Mouse (Mus musculus): ENCODE measurements at regions not wholly inside any gene's neighbourhood (a gene's known extent, or its start where the extent isn't known, plus 50 kb on each side); places are given as distances from the start of the nearest gene placed in this dataset.

- Histone ChIP-seq H3K4me1 (ENCODE audit: control insufficient read depth, insufficient read depth, low read length) (no peaks in the 10 kb centered on the region), H3K4me3 (replicated peaks; ENCODE audit: extremely low read depth, low read depth, low read length) (no peak overlapping the region)
- WGBS, result 71% methylated on average over 5 of the region's 5 CpGs
- DNase-seq, result no peak
- TF ChIP-seq POLR2A (IDR thresholded peaks at IDR 0.05; ENCODE audit: borderline replicate concordance, extremely low read depth, low read depth, low read length) (no peak), CTCF (IDR thresholded peaks at IDR 0.05; ENCODE audit: insufficient read depth, low read length) (no peak)
Observed at GRCm38 (mm10) chr15:6998576-6999070, 91.8 kb upstream of the Lifr start.

- Histone ChIP-seq H3K4me1 (ENCODE audit: control insufficient read depth, insufficient read depth, low read length) (no peaks in the 10 kb centered on the region), H3K4me3 (replicated peaks; ENCODE audit: extremely low read depth, low read depth, low read length) (no peak overlapping the region)
- no peak for DNase-seq
- 85% methylated on average over 3 of the region's 3 CpGs for WGBS
- TF ChIP-seq POLR2A (IDR thresholded peaks at IDR 0.05; ENCODE audit: borderline replicate concordance, extremely low read depth, low read depth, low read length) (no peak), CTCF (IDR thresholded peaks at IDR 0.05; ENCODE audit: insufficient read depth, low read length) (no peak)
Observed at GRCm38 (mm10) chr15:6999667-7000066, 90.7 kb upstream of the Lifr start.

- Histone ChIP-seq H3K4me3 (replicated peaks; ENCODE audit: extremely low read depth, low read depth, low read length) (no peak overlapping the region), H3K4me1 (ENCODE audit: control insufficient read depth, insufficient read depth, low read length) (no peaks in the 10 kb centered on the region)
- no peak for DNase-seq
- no peak for TF ChIP-seq CTCF (IDR thresholded peaks at IDR 0.05; ENCODE audit: insufficient read depth, low read length)
- TF ChIP-seq POLR2A (IDR thresholded peaks at IDR 0.05; ENCODE audit: borderline replicate concordance, extremely low read depth, low read depth, low read length), result no peak
- WGBS, result 53% methylated on average over 5 of the region's 5 CpGs
Observed at GRCm38 (mm10) chr15:7002226-7002625, 88.2 kb upstream of the Lifr start.

- H3K4me1 ChIP-seq (ENCODE audit: control insufficient read depth, insufficient read depth, low read length), result no peaks in the 10 kb centered on the region
- DNase-seq, result no peak
Observed at GRCm38 (mm10) chr15:7003311-7003710, 87.1 kb upstream of the Lifr start.

GRCm38 (mm10) chr15:7005142-7005541 is 85.3 kb upstream of the Lifr start:
- H3K4me1 ChIP-seq (ENCODE audit: control insufficient read depth, insufficient read depth, low read length), result no peaks in the 10 kb centered on the region
- WGBS, result 92% methylated on average over 1 of the region's 1 CpGs
- no peak overlapping the region for H3K4me3 ChIP-seq (replicated peaks; ENCODE audit: extremely low read depth, low read depth, low read length)
- TF ChIP-seq CTCF (IDR thresholded peaks at IDR 0.05; ENCODE audit: insufficient read depth, low read length) (no peak), POLR2A (IDR thresholded peaks at IDR 0.05; ENCODE audit: borderline replicate concordance, extremely low read depth, low read depth, low read length) (no peak)
- no peak for DNase-seq

More at GRCm38 (mm10) chr15:7003311-7003710, 87.1 kb upstream of the Lifr start:
- TF ChIP-seq CTCF (IDR thresholded peaks at IDR 0.05; ENCODE audit: insufficient read depth, low read length) (no peak), POLR2A (IDR thresholded peaks at IDR 0.05; ENCODE audit: borderline replicate concordance, extremely low read depth, low read depth, low read length) (no peak)
- H3K4me3 ChIP-seq (replicated peaks; ENCODE audit: extremely low read depth, low read depth, low read length), result no peak overlapping the region
- 41% methylated on average over 2 of the region's 2 CpGs for WGBS

- DNase-seq, result no peak
- Histone ChIP-seq H3K4me3 (replicated peaks; ENCODE audit: extremely low read depth, low read depth, low read length) (no peak overlapping the region), H3K4me1 (ENCODE audit: control insufficient read depth, insufficient read depth, low read length) (peaks cover 2% of the 10 kb centered on the region; the same call in 1 of the 2 replicates)
- no peak for TF ChIP-seq POLR2A (IDR thresholded peaks at IDR 0.05; ENCODE audit: borderline replicate concordance, extremely low read depth, low read depth, low read length)
- TF ChIP-seq CTCF (IDR thresholded peaks at IDR 0.05; ENCODE audit: insufficient read depth, low read length), result no peak
- 71% methylated on average over 2 of the region's 2 CpGs for WGBS
Observed at GRCm38 (mm10) chr15:7006271-7006670, 84.1 kb upstream of the Lifr start.

GRCm38 (mm10) chr15:7008725-7009380 is 81.6 kb upstream of the Lifr start:
- Histone ChIP-seq H3K4me3 (replicated peaks; ENCODE audit: extremely low read depth, low read depth, low read length) (no peak overlapping the region), H3K4me1 (ENCODE audit: control insufficient read depth, insufficient read depth, low read length) (peaks cover 4% of the 10 kb centered on the region; the same call in 1 of the 2 replicates)
- TF ChIP-seq CTCF (IDR thresholded peaks at IDR 0.05; ENCODE audit: insufficient read depth, low read length) (no peak), POLR2A (IDR thresholded peaks at IDR 0.05; ENCODE audit: borderline replicate concordance, extremely low read depth, low read depth, low read length) (no peak)
- DNase-seq, result no peak
- 68% methylated on average over 7 of the region's 7 CpGs for WGBS

GRCm38 (mm10) chr15:7010966-7011695 is 79.3 kb upstream of the Lifr start:
- Histone ChIP-seq H3K4me3 (replicated peaks; ENCODE audit: extremely low read depth, low read depth, low read length) (no peak overlapping the region), H3K4me1 (ENCODE audit: control insufficient read depth, insufficient read depth, low read length) (peaks cover 4% of the 10 kb centered on the region; the same call in 1 of the 2 replicates)
- DNase-seq, result no peak
- no peak for TF ChIP-seq POLR2A (IDR thresholded peaks at IDR 0.05; ENCODE audit: borderline replicate concordance, extremely low read depth, low read depth, low read length)
- WGBS, result 56% methylated on average over 4 of the region's 4 CpGs

GRCm38 (mm10) chr15:7011696-7012070 is 78.7 kb upstream of the Lifr start:
- no peak for TF ChIP-seq CTCF (IDR thresholded peaks at IDR 0.05; ENCODE audit: insufficient read depth, low read length)
- TF ChIP-seq POLR2A (IDR thresholded peaks at IDR 0.05; ENCODE audit: borderline replicate concordance, extremely low read depth, low read depth, low read length), result no peak
- H3K4me3 ChIP-seq (replicated peaks; ENCODE audit: extremely low read depth, low read depth, low read length), result no peak overlapping the region
- WGBS, result 57% methylated on average over 2 of the region's 2 CpGs
- DNase-seq, result no peak
- peaks cover 4% of the 10 kb centered on the region; the same call in 1 of the 2 replicates for H3K4me1 ChIP-seq (ENCODE audit: control insufficient read depth, insufficient read depth, low read length)

- no peak overlapping the region for H3K4me3 ChIP-seq (replicated peaks; ENCODE audit: extremely low read depth, low read depth, low read length)
- no peak for TF ChIP-seq CTCF (IDR thresholded peaks at IDR 0.05; ENCODE audit: insufficient read depth, low read length)
- TF ChIP-seq POLR2A (IDR thresholded peaks at IDR 0.05; ENCODE audit: borderline replicate concordance, extremely low read depth, low read depth, low read length), result no peak
- no peak for DNase-seq
- 96% methylated on average over 6 of the region's 6 CpGs for WGBS
- H3K4me1 ChIP-seq (ENCODE audit: control insufficient read depth, insufficient read depth, low read length), result peaks cover 4% of the 10 kb centered on the region; the same call in 1 of the 2 replicates
Observed at GRCm38 (mm10) chr15:7012446-7012845, 78.0 kb upstream of the Lifr start.

Measured in lung, adult 2 months (tissue).